Mouse (Mus musculus) liver, embryonic 13.5 days (tissue): ENCODE data around the gene Gm8127. TPM values are rescaled to one million over a fixed set of nuclear protein-coding genes. Genes with fewer than 3 reads are reported as not detected.
"Not testable (repeated sequence)": the region's sequence is repeated elsewhere in the genome, so short reads cannot be mapped to it uniquely, and the experiment has no call there.

Experiments used
- ATAC-seq: fragments of 200-750 bp; cut with Nextera tagmentation; 2 replicates; pipeline ENCODE4 v1.8.0; 2017; ENCODE audit warnings: low read depth, mild to moderate bottlenecking, moderate number of reproducible peaks, moderate library complexity
- DNase-seq: peaks from one replicate; pipeline ENCODE4 v3.0.0; 2022
- H3K27ac ChIP-seq: fragments of 300-500 bp; sonication (generic); 2 replicates; pipeline ENCODE4 v1.5.1; 2015; ENCODE audit warnings: moderate library complexity, mild to moderate bottlenecking, inconsistent platforms
- H3K27me3 ChIP-seq: fragments of 300-500 bp; sonication (generic); 2 replicates; pipeline ENCODE4 v1.6.1; 2015; ENCODE audit warnings: mild to moderate bottlenecking, inconsistent platforms
- H3K36me3 ChIP-seq: fragments of 300-500 bp; sonication (generic); 2 replicates; pipeline ENCODE4 v1.6.1; 2015; ENCODE audit warnings: mild to moderate bottlenecking, inconsistent platforms
- H3K4me1 ChIP-seq: fragments of 300-500 bp; sonication (generic); replicated peaks from 2 replicates; pipeline ENCODE4 v1.6.1; 2015; ENCODE audit warnings: inconsistent platforms
- H3K4me2 ChIP-seq: fragments of 300-500 bp; sonication (generic); 2 replicates; pipeline ENCODE4 v1.6.1; 2015; ENCODE audit warnings: inconsistent platforms, mild to moderate bottlenecking, moderate library complexity
- H3K4me3 ChIP-seq: fragments of 300-500 bp; sonication (generic); replicated peaks from 2 replicates; pipeline ENCODE4 v1.5.1; 2015; ENCODE audit warnings: mild to moderate bottlenecking, inconsistent platforms
- H3K9ac ChIP-seq: fragments of 300-500 bp; sonication (generic); 2 replicates; pipeline ENCODE4 v1.6.1; 2015; ENCODE audit warnings: mild to moderate bottlenecking, inconsistent platforms
- H3K9me3 ChIP-seq: fragments of 300-500 bp; sonication (generic); replicated peaks from 2 replicates; pipeline ENCODE4 v1.6.1; 2016; ENCODE audit warnings: inconsistent platforms
- WGBS: fragments of 180-500 bp; shearing (Covaris S2); methylation state at CpG from one replicate; pipeline ENCODE4 v1.1.7; 2015; ENCODE audit not compliant: insufficient replicate concordance; 5-methylcytosine and 5-hydroxymethylcytosine counted together
- polyA plus RNA-seq: library from polyadenylated mRNA; unstranded; fragments of >200 nt; fragmentation: Nextera tagmentation; extraction: Ambion mirVana; gene quantifications from 2 replicates; pipeline ENCODE4 v1.2.1, GENCODE M21; 2015

Gene Gm8127
- polyA plus RNA-seq, 1 experiment from 2014 or later: not detected

GRCm38 (mm10) chr14:43268521-43269084 lies 25.0 kb downstream of the Gm8127 start:
- not testable (repeated sequence) for H3K4me1 ChIP-seq, H3K9me3 ChIP-seq, H3K27ac ChIP-seq, H3K36me3 ChIP-seq, ATAC-seq, DNase-seq, H3K4me2 ChIP-seq, H3K9ac ChIP-seq, H3K4me3 ChIP-seq, H3K27me3 ChIP-seq
- 24% methylated on average over 2 of the region's 2 CpGs for WGBS

- 53% methylated on average over 3 of the region's 3 CpGs for WGBS
- H3K4me3 ChIP-seq, H3K9me3 ChIP-seq, H3K27me3 ChIP-seq, ATAC-seq, DNase-seq, H3K4me2 ChIP-seq, H3K4me1 ChIP-seq, H3K36me3 ChIP-seq, H3K27ac ChIP-seq, H3K9ac ChIP-seq: not testable (repeated sequence)
Measured at GRCm38 (mm10) chr14:43263421-43263820, 30.2 kb downstream of the Gm8127 start.

DNA sequence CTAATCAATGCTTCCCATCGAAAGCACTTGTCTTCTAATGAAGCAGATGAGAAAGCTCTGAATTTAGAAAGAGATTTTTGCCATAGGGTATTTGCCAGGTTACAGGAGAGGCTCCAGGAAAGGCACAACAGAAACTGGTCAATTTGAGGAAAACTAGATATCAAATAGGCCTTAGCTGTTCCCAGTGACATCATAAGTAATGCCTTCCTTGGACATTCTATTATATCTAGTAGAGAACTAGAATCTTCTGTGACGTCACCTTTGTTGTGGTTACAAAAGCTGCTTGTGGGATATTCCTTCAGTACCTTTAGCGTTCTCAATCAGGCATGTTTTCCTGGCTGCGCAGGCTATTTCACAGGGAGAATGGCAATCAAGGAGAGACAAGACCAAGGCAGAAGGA lies 35.3 kb downstream of the Gm8127 start, which contains the start of gene Gm8126:
TSS of gene Gm8126 (plus strand) at position 301 of the 400 bp plus-strand sequence.
- H3K4me3 ChIP-seq, H3K4me1 ChIP-seq, H3K9ac ChIP-seq, H3K36me3 ChIP-seq, H3K27me3 ChIP-seq, ATAC-seq, DNase-seq, H3K27ac ChIP-seq, H3K9me3 ChIP-seq, H3K4me2 ChIP-seq: not testable (repeated sequence)
- WGBS: 77% methylated on average over 3 of the region's 4 CpGs

- not testable (repeated sequence) for DNase-seq, H3K4me3 ChIP-seq, ATAC-seq, H3K27me3 ChIP-seq, H3K4me2 ChIP-seq, H3K27ac ChIP-seq, H3K9ac ChIP-seq, H3K9me3 ChIP-seq, H3K36me3 ChIP-seq, H3K4me1 ChIP-seq
- 58% methylated on average over 1 of the region's 1 CpGs for WGBS
Measured at GRCm38 (mm10) chr14:43256511-43256910, 37.1 kb downstream of the Gm8127 start.

GRCm38 (mm10) chr14:43250549-43251253 lies 42.9 kb downstream of the Gm8127 start:
- not testable (repeated sequence) for ATAC-seq, H3K9ac ChIP-seq, H3K9me3 ChIP-seq, H3K27ac ChIP-seq, H3K4me3 ChIP-seq, DNase-seq, H3K4me1 ChIP-seq, H3K4me2 ChIP-seq, H3K27me3 ChIP-seq, H3K36me3 ChIP-seq
- 13% methylated on average over 5 of the region's 6 CpGs for WGBS

- not testable (repeated sequence) for H3K36me3 ChIP-seq, H3K27ac ChIP-seq, ATAC-seq, H3K9ac ChIP-seq, H3K4me1 ChIP-seq, H3K9me3 ChIP-seq, H3K4me3 ChIP-seq, DNase-seq, H3K4me2 ChIP-seq, H3K27me3 ChIP-seq
- WGBS: 25% methylated on average over 10 of the region's 12 CpGs
Measured at GRCm38 (mm10) chr14:43249611-43250170, 43.9 kb downstream of the Gm8127 start.

Other genes with a start within 250 kb of the Gm8127 start
- not detected in 2 replicates for gene Gm8094, start 217.2 kb downstream of the Gm8127 start, polyA plus RNA-seq
- not detected in 2 replicates for gene Gm8104, start 193.2 kb downstream of the Gm8127 start, polyA plus RNA-seq
- not detected in 2 replicates for gene Gm7233, start 114.0 kb downstream of the Gm8127 start, polyA plus RNA-seq
- gene Gm8122, start 58.5 kb downstream of the Gm8127 start, polyA plus RNA-seq: not detected in 2 replicates
- not detected in 2 replicates for gene Gm8126, start 35.2 kb downstream of the Gm8127 start, polyA plus RNA-seq
- not detected in 2 replicates for gene Gm9732, start 18.8 kb downstream of the Gm8127 start, polyA plus RNA-seq
- gene 1700001F09Rik, start 54.0 kb upstream of the Gm8127 start, polyA plus RNA-seq: not detected in 2 replicates
- gene Gm8138, start 122.5 kb upstream of the Gm8127 start, polyA plus RNA-seq: not detected in 2 replicates
- gene Gm5799, start 249.7 kb upstream of the Gm8127 start, polyA plus RNA-seq: not detected in 2 replicates